In the genomic region with DNA sequence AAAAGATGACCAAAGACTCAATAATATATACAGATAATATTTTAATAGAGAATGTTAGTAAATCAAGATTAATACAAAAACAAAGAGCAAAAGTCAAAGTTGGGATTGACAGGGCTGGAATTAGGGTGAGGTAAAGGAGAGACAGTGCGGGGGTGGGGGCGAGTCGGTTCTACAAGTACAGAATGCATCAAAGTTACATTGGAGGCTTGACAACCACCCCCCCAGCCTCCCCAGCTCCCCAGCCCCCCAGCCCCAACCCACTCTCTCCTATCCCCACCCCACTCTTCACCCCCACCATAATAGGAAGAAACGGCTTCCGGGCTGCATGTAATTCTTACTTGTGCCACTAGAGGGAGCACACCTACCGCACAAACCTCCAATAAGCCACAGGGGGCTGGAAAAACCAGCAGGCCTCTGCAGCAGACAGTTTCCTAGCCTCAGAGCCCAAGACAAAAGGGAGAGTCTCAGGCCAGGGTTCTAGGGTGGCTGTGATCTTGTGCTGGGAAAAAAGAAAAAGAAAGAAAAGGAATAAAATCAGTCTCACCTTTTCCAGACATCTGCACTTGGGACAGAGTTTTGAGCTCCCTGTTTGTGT, we compare ENCODE assay signal across 8 mouse cellular contexts. TPM values are rescaled to one million over a fixed set of nuclear protein-coding genes. Genes with fewer than 3 reads are reported as not detected.
DNase-seq lines count a peak whose midpoint lies in the region; ATAC-seq and TF ChIP-seq lines count a peak whose summit lies in the region.

No protein-coding gene starts in this region.

- WGBS in forebrain, embryonic 14.5 days, result 22% methylated on average over 6 of the region's 6 CpGs
- 28% methylated on average over 6 of the region's 6 CpGs for WGBS in lung, adult 2 months
- whole genome bisulfite sequencing in olfactory bulb, adult 2 months, result 24% methylated on average over 6 of the region's 6 CpGs

- no peak overlapping the region for H3K4me3 ChIP-seq in ES-E14 (ENCODE audit: insufficient read depth in 1 of 2, low read depth in 1 of 2, low read length in 2 of 2, poor library complexity in 1 of 2, severe bottlenecking in 1 of 2)
- H3K4me3 ChIP-seq in forebrain, embryonic 14.5 days (ENCODE audit: low read depth, low read length), result no peak overlapping the region
- no peak overlapping the region for H3K4me3 ChIP-seq in lung, adult 2 months (replicated peaks; ENCODE audit: extremely low read depth, low read depth, low read length)
- H3K4me3 ChIP-seq in olfactory bulb, adult 2 months (ENCODE audit: insufficient read depth, low read depth, low read length), result no peak overlapping the region

- peaks cover 0 to 6% of the 10 kb centered on the region in 2 experiments; a peak in 1 of 4 replicates for H3K4me1 ChIP-seq in ES-E14 (ENCODE audit: control insufficient read depth in 2 of 2, insufficient read depth in 2 of 2, low read length in 2 of 2, poor library complexity in 1 of 2)
- H3K4me1 ChIP-seq in forebrain, embryonic 14.5 days (ENCODE audit: control insufficient read depth, insufficient read depth, low read length), result no peaks in the 10 kb centered on the region
- no peaks in the 10 kb centered on the region for H3K4me1 ChIP-seq in lung, adult 2 months (ENCODE audit: control insufficient read depth, insufficient read depth, low read length)
- H3K4me1 ChIP-seq in olfactory bulb, adult 2 months (ENCODE audit: control insufficient read depth, insufficient read depth, low read length), result peaks cover 13% of the 10 kb centered on the region

- no peak overlapping the region for H3K9ac ChIP-seq in ES-E14 (ENCODE audit: insufficient read depth, low read depth, low read length, poor library complexity, severe bottlenecking)
- no peak overlapping the region for H3K9ac ChIP-seq in forebrain, embryonic 14.5 days (ENCODE audit: low read length)

- H3K9me3 ChIP-seq in ES-E14 (ENCODE audit: control insufficient read depth, insufficient read depth, low read depth, low read length), result no peaks in the 10 kb centered on the region
- H3K9me3 ChIP-seq in forebrain, embryonic 14.5 days (replicated peaks; ENCODE audit: control insufficient read depth, low read length), result no peaks in the 10 kb centered on the region

- H3K4me2 ChIP-seq in forebrain, embryonic 14.5 days (ENCODE audit: low read length), result no peak overlapping the region

- TF ChIP-seq CTCF in lung, adult 2 months (IDR thresholded peaks at IDR 0.05; ENCODE audit: insufficient read depth, low read length), result peak; percentile 77
- peak; percentile 48; the same call in 1 of the 2 replicates for TF ChIP-seq CTCF in olfactory bulb, adult 2 months (IDR thresholded peaks at IDR 0.05; ENCODE audit: insufficient read depth, low read depth, low read length)

- peak; percentile 71 for DNase-seq in ES-E14 (ENCODE audit: low read depth, low spot score)
- DNase-seq in c-Kit-positive CD71-positive TER-119-negative erythroid progenitor cells, embryonic 14.5 days (ENCODE audit: low read depth), result peak; percentile 28
- peak; percentile 90 for DNase-seq in forebrain, embryonic 14.5 days (ENCODE audit: low spot score)
- DNase-seq in heart, postnatal 14 days, result peak; percentile 73 to 83
- DNase-seq in layer of hippocampus, adult 11-12 months (ENCODE audit: low spot score), result peak; percentile 83
- peak; percentile 56 for DNase-seq in lung, adult 2 months
- DNase-seq in thymus, postnatal 14 days, result peak; percentile 76

- in situ Hi-C loops in ES-E14 (cut with MboI; ENCODE audit: low sequenced_read_pairs in 2 of 2, unreplicated experiment in 2 of 2), result no loop called here

- peak; percentile 86 for ATAC-seq in forebrain, embryonic 14.5 days

- H3K36me3 ChIP-seq in ES-E14 (ENCODE audit: control insufficient read depth, insufficient read depth, low read length, poor library complexity, severe bottlenecking), result no peaks in the 10 kb centered on the region
- no peaks in the 10 kb centered on the region for H3K36me3 ChIP-seq in forebrain, embryonic 14.5 days (ENCODE audit: control insufficient read depth, insufficient read depth, low read length)

- intact Hi-C loops in heart, postnatal 14 days (cut with DNase I), result loop anchor here (1.0 to 2.0 kb wide), 5 partner anchors 35 to 119 kb away; a partner anchor contains a TSS

- no peak for TF ChIP-seq POLR2A in lung, adult 2 months (IDR thresholded peaks at IDR 0.05; ENCODE audit: borderline replicate concordance, extremely low read depth, low read depth, low read length)
- no peak for TF ChIP-seq POLR2A in olfactory bulb, adult 2 months (IDR thresholded peaks at IDR 0.05; ENCODE audit: insufficient read depth, low read depth, low read length)

- no peaks in the 10 kb centered on the region for H3K27me3 ChIP-seq in forebrain, embryonic 14.5 days (replicated peaks; ENCODE audit: control insufficient read depth, insufficient read depth, low read length)

- H3K27ac ChIP-seq in ES-E14 (ENCODE audit: insufficient read depth, low read depth, low read length, poor library complexity, severe bottlenecking), result no peak overlapping the region
- H3K27ac ChIP-seq in forebrain, embryonic 14.5 days (ENCODE audit: low read depth, low read length), result no peak overlapping the region
- H3K27ac ChIP-seq in olfactory bulb, adult 2 months (ENCODE audit: insufficient read depth, low read depth, low read length), result no peak overlapping the region

TF ChIP-seq in ES-E14, 5 proteins besides CTCF, POLR2A, EP300 and RAD21:
- no peak for TF ChIP-seq ZNF384 (IDR thresholded peaks at IDR 0.05; ENCODE audit: low read depth, low read length)
- no peak for TF ChIP-seq HCFC1 (IDR thresholded peaks at IDR 0.05; ENCODE audit: borderline replicate concordance, insufficient read depth, low read length)
- TF ChIP-seq CHD2 (IDR thresholded peaks at IDR 0.05; ENCODE audit: low read depth, low read length), result no peak
- TF ChIP-seq MAFK (IDR thresholded peaks at IDR 0.05; ENCODE audit: insufficient read depth, low read depth, low read length), result no peak
- peak; percentile 88 for TF ChIP-seq ZC3H11A (IDR thresholded peaks at IDR 0.05; ENCODE audit: borderline replicate concordance, low read depth, low read length)

RNA-seq across cellular contexts. Expression of a gene that starts 19.8 kb away (rescaled TPM):
- not detected in 2 replicates for total RNA-seq in ES-E14 (2012; rRNA removed)
- polyA plus RNA-seq in forebrain, embryonic 14.5 days (2014; fragmentation: Nextera tagmentation; extraction: Ambion mirVana), result 5.6 and 8.7 TPM in 2 replicates
- 1 to 10 TPM; 10.0 TPM for total RNA-seq in heart, postnatal 14 days (2021)
- polyA plus RNA-seq in lung, adult 2 months (2012; rRNA removed), result 35.1 and 62.4 TPM in 2 replicates
- not detected in 2 replicates for polyA plus RNA-seq in olfactory bulb, adult 2 months (2012; ENCODE audit: insufficient read depth, insufficient read length, low replicate concordance, missing spikeins)

RNA-seq across cellular contexts. Expression of a gene that starts 34.7 kb away (rescaled TPM):
- total RNA-seq in ES-E14 (2012; rRNA removed), result 1.0 and 2.1 TPM in 2 replicates
- polyA plus RNA-seq in forebrain, embryonic 14.5 days (2014; fragmentation: Nextera tagmentation; extraction: Ambion mirVana), result 7.7 and 8.7 TPM in 2 replicates
- total RNA-seq in heart, postnatal 14 days (2021), result 1 to 10 TPM; 7.4 to 8.5 TPM
- 3.7 and 3.8 TPM in 2 replicates for polyA plus RNA-seq in lung, adult 2 months (2012; rRNA removed)
- not detected in 2 replicates for polyA plus RNA-seq in olfactory bulb, adult 2 months (2012; ENCODE audit: insufficient read depth, insufficient read length, low replicate concordance, missing spikeins)

Comparison
In these comparisons a context has a peak if more than half of its experiments do, and no peak if none do; other contexts are left out.
1. DNase-seq: peak in every context shown above with its lines; median percentile 90 in forebrain, embryonic 14.5 days; 83 in layer of hippocampus, adult 11-12 months; 78 in heart, postnatal 14 days; 76 in thymus, postnatal 14 days; 71 in ES-E14; 56 in lung, adult 2 months; 28 in c-Kit-positive CD71-positive TER-119-negative erythroid progenitor cells, embryonic 14.5 days.